16 mouse cellular contexts compared by ENCODE assay signal in genomic region chrX:71268972-71269371, GRCm38 (mm10). TPM values are rescaled to one million over a fixed set of nuclear protein-coding genes. Genes with fewer than 3 reads are reported as not detected.
DNase-seq lines count a peak whose midpoint lies in the region; ATAC-seq lines count a peak whose summit lies in the region.
"Had no signal": no experiment of that assay in that cellular context is flagged by ENCODE, and none has a peak within 500 bp of the region (broad histone marks: within the 10 kb centered on the region; RNA-seq: fewer than 3 reads in every experiment).

No protein-coding gene starts in this region.

- ATAC-seq in kidney, embryonic 16.5 days (ENCODE audit: low FRiP score, low TSS enrichment) = no peak
- ATAC-seq: intestine, embryonic 16.5 days; midbrain, embryonic 16.5 days had no signal

- no peak overlapping the region for H3K27ac ChIP-seq in kidney, embryonic 16.5 days (ENCODE audit: low read length)
- H3K27ac ChIP-seq: heart, embryonic 13.5 days; limb, embryonic 15.5 days; neural tube, embryonic 13.5 days had no signal

- no peak overlapping the region for H3K9ac ChIP-seq in kidney, embryonic 16.5 days (replicated peaks; ENCODE audit: low read length)
- H3K9ac ChIP-seq: heart, embryonic 13.5 days; limb, embryonic 15.5 days; neural tube, embryonic 13.5 days had no signal

- H3K4me3 ChIP-seq in kidney, embryonic 16.5 days (ENCODE audit: low read length) = no peak overlapping the region
- H3K4me3 ChIP-seq: heart, embryonic 13.5 days; limb, embryonic 15.5 days; neural tube, embryonic 13.5 days had no signal

- H3K9me3 ChIP-seq in kidney, embryonic 16.5 days (ENCODE audit: low read length) = no peaks in the 10 kb centered on the region
- H3K9me3 ChIP-seq: heart, embryonic 13.5 days; limb, embryonic 15.5 days; neural tube, embryonic 13.5 days had no signal

- no peaks in the 10 kb centered on the region for H3K36me3 ChIP-seq in kidney, embryonic 16.5 days (ENCODE audit: insufficient read depth, low read length)
- H3K36me3 ChIP-seq: heart, embryonic 13.5 days; limb, embryonic 15.5 days; neural tube, embryonic 13.5 days had no signal

- 86% methylated on average over 1 of the region's 1 CpGs for WGBS in kidney, embryonic 16.5 days

- H3K4me2 ChIP-seq in kidney, embryonic 16.5 days (replicated peaks; ENCODE audit: low read depth, low read length) = no peak overlapping the region
- H3K4me2 ChIP-seq: heart, embryonic 13.5 days; limb, embryonic 15.5 days; neural tube, embryonic 13.5 days had no signal

- intact Hi-C loops in left cerebral cortex, postnatal 25 days (cut with DNase I) = no loop called here

- no peaks in the 10 kb centered on the region for H3K4me1 ChIP-seq in kidney, embryonic 16.5 days (ENCODE audit: insufficient read depth, low read length)
- H3K4me1 ChIP-seq: heart, embryonic 13.5 days; limb, embryonic 15.5 days; neural tube, embryonic 13.5 days had no signal

- peak; percentile 7 for DNase-seq in Muller cell, postnatal 12 days (ENCODE audit: inconsistent ontology term)
- peak; percentile 5 for DNase-seq in cerebellum, adult 8-10 months
- DNase-seq in layer of hippocampus, adult 18-20 months (ENCODE audit: low spot score in 2 of 2) = peak; percentile 9 to 59
- DNase-seq in left cerebral cortex, postnatal 25 days (ENCODE audit: low spot score in 2 of 2) = peak; percentile 7 to 84
- DNase-seq in spleen, adult 18-20 months = no peak
- no peak for DNase-seq in heart, adult 9 months (ENCODE audit: low spot score in 2 of 2)
- no peak for DNase-seq in heart, adult 18-20 months
- DNase-seq: B cell, adult 2 months; kidney, postnatal 36 days; retina, postnatal 1 day had no signal

- no peaks in the 10 kb centered on the region; the same call in 1 of the 2 replicates for H3K27me3 ChIP-seq in kidney, embryonic 16.5 days (ENCODE audit: insufficient read depth, low read length)
- H3K27me3 ChIP-seq: limb, embryonic 15.5 days; neural tube, embryonic 13.5 days had no signal

RNA-seq across cellular contexts. Expression of gene Mtm1, which starts 58.4 kb away (rescaled TPM):
- 1 to 10 TPM; 6.5 to 7.3 TPM for total RNA-seq in layer of hippocampus, adult 18-20 months (2021)
- 1 to 10 TPM; 6.2 to 7.4 TPM for total RNA-seq in left cerebral cortex, postnatal 25 days (2021)
- total RNA-seq in heart, adult 18-20 months (2021) = 10 to 100 TPM; 15.9 to 16.2 TPM
- polyA plus RNA-seq in kidney, embryonic 16.5 days (2015; fragmentation: Nextera tagmentation; extraction: Ambion mirVana) = 5.9 and 6.3 TPM in 2 replicates

Comparison
In these comparisons a context has a peak if more than half of its experiments do, and no peak if none do; other contexts are left out.
1. DNase-seq: peak in Muller cell, postnatal 12 days (single experiment), cerebellum, adult 8-10 months (single experiment), layer of hippocampus, adult 18-20 months (2 of 2) and left cerebral cortex, postnatal 25 days (2 of 2); none in spleen, adult 18-20 months (0 of 2), heart, adult 9 months (0 of 2) and heart, adult 18-20 months (0 of 2).